Mouse (Mus musculus): ENCODE results near the gene Sec22b. TPM values are rescaled to one million over a fixed set of nuclear protein-coding genes. Genes with fewer than 3 reads are reported as not detected.
A peak's percentile ranks its signal among the peaks of the same experiment; 100 is the strongest.

Gene Sec22b
- polyA plus RNA-seq, 1 experiment from 2014 or later: 40.0 TPM

- no peak for DNase-seq
- peak; percentile 66 for ATAC-seq
- Histone ChIP-seq H3K36me3 (replicated peaks; ENCODE audit: insufficient read depth, low read length) (peaks cover 71% of the 10 kb centered on the region), H3K9ac (replicated peaks) (no peak overlapping the region), H3K4me2 (ENCODE audit: low read depth, low read length) (no peak overlapping the region), H3K9me3 (ENCODE audit: low read length) (no peaks in the 10 kb centered on the region), H3K27ac (ENCODE audit: low read depth) (no peak overlapping the region), H3K4me1 (ENCODE audit: insufficient read depth) (peaks cover 7% of the 10 kb centered on the region), H3K27me3 (ENCODE audit: insufficient read depth, low read length) (no peaks in the 10 kb centered on the region), H3K4me3 (ENCODE audit: low read depth, low read length) (no peak overlapping the region)
- TF ChIP-seq CTCF (IDR thresholded peaks at IDR 0.05; ENCODE audit: low read depth): no peak
- TF ChIP-seq EP300 (IDR thresholded peaks at IDR 0.05; ENCODE audit: low read depth): no peak
- WGBS (ENCODE audit: insufficient replicate concordance): 68% methylated on average over 10 of the region's 10 CpGs
Observed at GRCm38 (mm10) chr3:97918885-97919550, 18.0 kb downstream of the Sec22b start.

- ATAC-seq (no peak), DNase-seq (no peak)
- Histone ChIP-seq H3K9me3 (ENCODE audit: low read length) (no peaks in the 10 kb centered on the region), H3K4me3 (ENCODE audit: low read depth, low read length) (no peak overlapping the region), H3K9ac (replicated peaks) (no peak overlapping the region), H3K4me1 (ENCODE audit: insufficient read depth) (peaks cover 8% of the 10 kb centered on the region), H3K27me3 (ENCODE audit: insufficient read depth, low read length) (no peaks in the 10 kb centered on the region), H3K27ac (ENCODE audit: low read depth) (no peak overlapping the region), H3K4me2 (ENCODE audit: low read depth, low read length) (no peak overlapping the region), H3K36me3 (replicated peaks; ENCODE audit: insufficient read depth, low read length) (peaks cover 32% of the 10 kb centered on the region)
- TF ChIP-seq CTCF (IDR thresholded peaks at IDR 0.05; ENCODE audit: low read depth): no peak
- 88% methylated on average over 2 of the region's 2 CpGs for WGBS (ENCODE audit: insufficient replicate concordance)
Observed at GRCm38 (mm10) chr3:97925246-97925645, 24.3 kb downstream of the Sec22b start.

GRCm38 (mm10) chr3:97927322-97927721 lies 26.3 kb downstream of the Sec22b start:
- Histone ChIP-seq H3K27me3 (ENCODE audit: insufficient read depth, low read length) (no peaks in the 10 kb centered on the region), H3K9ac (replicated peaks) (no peak overlapping the region), H3K27ac (ENCODE audit: low read depth) (no peak overlapping the region), H3K4me1 (ENCODE audit: insufficient read depth) (peaks cover 22% of the 10 kb centered on the region), H3K4me3 (ENCODE audit: low read depth, low read length) (no peak overlapping the region), H3K4me2 (ENCODE audit: low read depth, low read length) (no peak overlapping the region), H3K9me3 (ENCODE audit: low read length) (no peaks in the 10 kb centered on the region), H3K36me3 (replicated peaks; ENCODE audit: insufficient read depth, low read length) (peaks cover 20% of the 10 kb centered on the region)
- no peak for ATAC-seq
- TF ChIP-seq EP300 (IDR thresholded peaks at IDR 0.05; ENCODE audit: low read depth) (no peak), CTCF (IDR thresholded peaks at IDR 0.05; ENCODE audit: low read depth) (no peak)
- DNase-seq: no peak
- 47% methylated on average over 4 of the region's 4 CpGs for WGBS (ENCODE audit: insufficient replicate concordance)

- Histone ChIP-seq H3K9ac (replicated peaks) (no peak overlapping the region), H3K27me3 (ENCODE audit: insufficient read depth, low read length) (no peaks in the 10 kb centered on the region), H3K4me3 (ENCODE audit: low read depth, low read length) (no peak overlapping the region), H3K4me2 (ENCODE audit: low read depth, low read length) (no peak overlapping the region), H3K9me3 (ENCODE audit: low read length) (no peaks in the 10 kb centered on the region), H3K36me3 (replicated peaks; ENCODE audit: insufficient read depth, low read length) (0 out of 2 replicates have a peak, but pooled peaks cover 1% of the 10 kb centered on the region), H3K4me1 (ENCODE audit: insufficient read depth) (peaks cover 31% of the 10 kb centered on the region), H3K27ac (ENCODE audit: low read depth) (0 out of 2 replicates have a peak overlapping the region, but pooled peaks have one; percentile 16)
- ATAC-seq (peak; percentile 67), DNase-seq (peak; percentile 84)
- TF ChIP-seq CTCF (IDR thresholded peaks at IDR 0.05; ENCODE audit: low read depth): peak; percentile 85
- TF ChIP-seq EP300 (IDR thresholded peaks at IDR 0.05; ENCODE audit: low read depth): no peak
- WGBS (ENCODE audit: insufficient replicate concordance): 40% methylated on average over 9 of the region's 9 CpGs
Observed at GRCm38 (mm10) chr3:97928968-97929858, 28.2 kb downstream of the Sec22b start.

GRCm38 (mm10) chr3:97930141-97930786 lies 29.3 kb downstream of the Sec22b start:
- ATAC-seq: no peak
- peaks cover 33% of the 10 kb centered on the region for H3K4me1 ChIP-seq (ENCODE audit: insufficient read depth)
- WGBS (ENCODE audit: insufficient replicate concordance): 39% methylated on average over 12 of the region's 12 CpGs

GRCm38 (mm10) chr3:97930787-97931158 lies 29.8 kb downstream of the Sec22b start:
- Histone ChIP-seq H3K36me3 (replicated peaks; ENCODE audit: insufficient read depth, low read length) (no peaks in the 10 kb centered on the region), H3K27me3 (ENCODE audit: insufficient read depth, low read length) (no peaks in the 10 kb centered on the region), H3K4me2 (ENCODE audit: low read depth, low read length) (peak overlapping the region; percentile 63), H3K4me3 (ENCODE audit: low read depth, low read length) (no peak overlapping the region), H3K9ac (replicated peaks) (no peak overlapping the region), H3K27ac (ENCODE audit: low read depth) (no peak overlapping the region), H3K9me3 (ENCODE audit: low read length) (no peaks in the 10 kb centered on the region), H3K4me1 (ENCODE audit: insufficient read depth) (peaks cover 33% of the 10 kb centered on the region)
- peak; percentile 61 for ATAC-seq
- no peak for TF ChIP-seq CTCF (IDR thresholded peaks at IDR 0.05; ENCODE audit: low read depth)
- no peak for TF ChIP-seq EP300 (IDR thresholded peaks at IDR 0.05; ENCODE audit: low read depth)
- 78% methylated on average over 8 of the region's 8 CpGs for WGBS (ENCODE audit: insufficient replicate concordance)
- no peak for DNase-seq

More at GRCm38 (mm10) chr3:97930141-97930786, 29.3 kb downstream of the Sec22b start:
- TF ChIP-seq CTCF (IDR thresholded peaks at IDR 0.05; ENCODE audit: low read depth) (peak; percentile 32), EP300 (IDR thresholded peaks at IDR 0.05; ENCODE audit: low read depth) (peak; percentile 14; the same call in 1 of the 2 replicates)
- Histone ChIP-seq H3K9ac (replicated peaks) (no peak overlapping the region), H3K27me3 (ENCODE audit: insufficient read depth, low read length) (no peaks in the 10 kb centered on the region), H3K9me3 (ENCODE audit: low read length) (no peaks in the 10 kb centered on the region), H3K36me3 (replicated peaks; ENCODE audit: insufficient read depth, low read length) (no peaks in the 10 kb centered on the region), H3K27ac (ENCODE audit: low read depth) (0 out of 2 replicates have a peak overlapping the region, but pooled peaks have one; percentile 24), H3K4me2 (ENCODE audit: low read depth, low read length) (peak overlapping the region; percentile 63), H3K4me3 (ENCODE audit: low read depth, low read length) (no peak overlapping the region)
- DNase-seq: no peak
